Mouse (Mus musculus) heart, embryonic 16.5 days (tissue): ENCODE results near the gene Rabgef1. TPM values are rescaled to one million over a fixed set of nuclear protein-coding genes. Genes with fewer than 3 reads are reported as not detected.

Experiments
- ATAC-seq: fragments of 200-750 bp; cut with Nextera tagmentation; replicated peaks from 2 replicates; pipeline ENCODE4 v1.8.0; 2017; ENCODE audit warnings: moderate number of reproducible peaks; ENCODE audit not compliant: insufficient read depth, low FRiP score; ENCODE audit errors: extremely low read depth
- H3K27ac ChIP-seq: fragments of 300-500 bp; sonication (generic); 2 replicates; pipeline ENCODE4 v1.5.1; 2014; ENCODE audit warnings: mild to moderate bottlenecking, low read length, control low read depth, moderate library complexity
- H3K27me3 ChIP-seq: fragments of 300-500 bp; sonication (generic); 2 replicates; pipeline ENCODE4 v1.6.1; 2014; ENCODE audit warnings: low read length, mixed read lengths; ENCODE audit not compliant: control insufficient read depth, insufficient read depth
- H3K36me3 ChIP-seq: fragments of 300-500 bp; sonication (generic); 2 replicates; pipeline ENCODE4 v1.6.1; 2014; ENCODE audit not compliant: control insufficient read depth, insufficient read depth
- H3K4me1 ChIP-seq: fragments of 300-500 bp; sonication (generic); 2 replicates; pipeline ENCODE4 v1.6.1; 2014; ENCODE audit warnings: low read length, mixed read lengths; ENCODE audit not compliant: control insufficient read depth, insufficient read depth
- H3K4me2 ChIP-seq: fragments of 300-500 bp; sonication (generic); 2 replicates; pipeline ENCODE4 v1.6.1; 2014; ENCODE audit warnings: low read depth, mild to moderate bottlenecking, control low read depth, low read length
- H3K4me3 ChIP-seq: fragments of 300-500 bp; sonication (generic); 2 replicates; pipeline ENCODE4 v1.5.1; 2014; ENCODE audit warnings: mild to moderate bottlenecking, control low read depth, low read length
- H3K9ac ChIP-seq: fragments of 300-500 bp; sonication (generic); 2 replicates; pipeline ENCODE4 v1.6.1; 2014; ENCODE audit warnings: low read length, control low read depth
- H3K9me3 ChIP-seq: fragments of 300-500 bp; sonication (generic); replicated peaks from 2 replicates; pipeline ENCODE4 v1.6.1; 2016; ENCODE audit warnings: low read length; ENCODE audit not compliant: control insufficient read depth
- WGBS: fragments of 180-500 bp; shearing (Covaris S2); extraction: QIAGEN DNeasy Blood & Tissue Kit; methylation state at CpG from one replicate; pipeline ENCODE4 v1.1.7; 2014; 5-methylcytosine and 5-hydroxymethylcytosine counted together
- polyA plus RNA-seq: library from polyadenylated mRNA; unstranded; fragments of >200 nt; fragmentation: Nextera tagmentation; extraction: Ambion mirVana; gene quantifications from 2 replicates; pipeline ENCODE4 v1.2.1, GENCODE M21; 2015

Rabgef1 gene
- polyA plus RNA-seq, 1 experiment from 2014 or later, result 22.0 TPM

DNA sequence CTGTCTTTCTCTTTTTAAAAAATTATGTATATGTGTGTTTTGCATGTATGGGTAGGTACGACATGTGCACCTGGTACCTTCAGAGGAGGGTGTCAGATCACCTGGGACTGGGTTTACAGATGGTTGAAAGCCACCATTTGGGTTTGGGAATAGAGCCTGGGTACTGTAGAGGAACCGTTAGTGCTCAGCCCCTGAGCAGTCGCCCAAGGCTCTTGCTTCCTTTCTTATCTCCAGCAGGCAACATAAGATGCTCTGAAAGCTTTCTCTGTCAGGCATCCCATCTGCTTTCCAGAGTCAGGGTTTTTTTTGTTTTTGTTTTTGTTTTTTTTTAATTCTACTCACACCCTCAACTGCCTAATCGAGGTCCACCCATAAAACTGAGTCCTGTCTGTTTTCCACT, 6.4 kb upstream of the Rabgef1 start:
- Histone ChIP-seq H3K27ac (no peak overlapping the region), H3K9me3 (no peaks in the 10 kb centered on the region), H3K4me2 (no peak overlapping the region), H3K36me3 (no peaks in the 10 kb centered on the region), H3K4me1 (peaks cover 7% of the 10 kb centered on the region), H3K9ac (no peak overlapping the region), H3K27me3 (no peaks in the 10 kb centered on the region), H3K4me3 (no peak overlapping the region)
- 54% methylated on average over 4 of the region's 4 CpGs for WGBS
- no peak for ATAC-seq

DNA sequence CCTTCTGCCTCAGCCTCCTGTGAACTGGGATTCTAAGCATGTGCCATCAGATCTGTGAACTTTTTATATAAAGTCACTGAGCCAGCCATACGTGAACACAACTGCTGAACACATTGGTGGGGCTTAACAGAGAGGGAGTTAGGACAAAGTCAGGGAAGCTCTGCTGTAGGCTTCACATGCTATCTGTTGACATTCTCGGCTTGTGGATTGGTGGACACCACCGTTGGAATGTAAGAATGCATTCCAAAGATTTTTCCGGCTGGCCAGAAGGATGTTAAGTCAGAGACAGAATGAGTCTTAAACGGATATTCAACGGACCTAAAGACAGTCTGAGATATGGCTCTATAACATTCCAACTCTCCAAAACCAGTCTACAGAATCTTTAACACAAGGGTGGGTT, 2.5 kb upstream of the Rabgef1 start:
- H3K9ac ChIP-seq, result no peak overlapping the region

DNA sequence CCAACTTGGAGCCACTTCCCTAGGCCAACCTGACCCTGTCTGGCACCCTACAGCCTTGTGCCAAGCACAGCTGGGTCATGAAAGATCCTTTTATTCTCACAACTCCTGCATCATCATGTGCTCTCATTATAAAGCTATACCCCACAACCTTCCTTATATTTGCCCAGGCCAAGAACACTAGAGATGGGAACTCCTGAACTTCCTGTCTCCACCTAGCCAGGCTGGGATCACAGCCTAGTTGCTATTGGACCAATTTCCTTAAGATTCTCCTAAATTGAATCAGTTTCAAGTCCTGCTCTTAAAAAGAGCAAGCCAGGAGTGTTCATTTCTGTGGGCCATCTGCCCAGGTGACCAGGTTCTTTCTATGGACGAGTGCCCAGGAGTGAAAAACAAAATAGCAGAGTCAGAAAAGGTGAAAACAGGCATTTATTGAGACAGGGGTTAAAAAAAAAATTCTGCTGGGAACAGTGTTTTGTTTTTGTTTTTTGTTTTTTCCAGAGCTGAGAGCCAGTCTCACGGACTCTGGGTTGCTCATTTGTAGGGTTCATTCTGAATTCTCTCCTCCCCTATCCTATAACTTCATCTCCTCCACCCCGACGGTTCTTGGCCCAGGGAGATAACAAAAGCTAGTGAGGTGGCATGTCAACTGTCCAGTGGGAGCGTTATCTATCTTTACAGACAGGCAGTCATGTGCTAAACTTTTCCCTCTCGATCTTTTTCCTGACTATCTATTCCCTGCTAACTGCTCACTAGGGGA, 754 bp upstream of the Rabgef1 start:
- 7% methylated on average over 6 of the region's 6 CpGs for WGBS
- ATAC-seq, result no peak
- Histone ChIP-seq H3K36me3 (no peaks in the 10 kb centered on the region), H3K27me3 (no peaks in the 10 kb centered on the region), H3K9me3 (no peaks in the 10 kb centered on the region), H3K4me3 (peak overlapping the region; percentile 95), H3K9ac (peak overlapping the region; percentile 94), H3K27ac (peak overlapping the region; percentile 86), H3K4me2 (peak overlapping the region; percentile 75), H3K4me1 (peaks cover 31% of the 10 kb centered on the region)

More for the DNA sequence above, 2.5 kb upstream of the Rabgef1 start:
- H3K4me1 ChIP-seq, result peaks cover 28% of the 10 kb centered on the region
- H3K27ac ChIP-seq, result peak overlapping the region; percentile 43; the same call in 1 of the 2 replicates
- H3K4me2 ChIP-seq, result no peak overlapping the region
- WGBS, result 21% methylated on average over 6 of the region's 6 CpGs
- no peak overlapping the region for H3K4me3 ChIP-seq
- H3K9me3 ChIP-seq, result no peaks in the 10 kb centered on the region
- no peaks in the 10 kb centered on the region for H3K36me3 ChIP-seq
- no peak for ATAC-seq
- H3K27me3 ChIP-seq, result no peaks in the 10 kb centered on the region

DNA sequence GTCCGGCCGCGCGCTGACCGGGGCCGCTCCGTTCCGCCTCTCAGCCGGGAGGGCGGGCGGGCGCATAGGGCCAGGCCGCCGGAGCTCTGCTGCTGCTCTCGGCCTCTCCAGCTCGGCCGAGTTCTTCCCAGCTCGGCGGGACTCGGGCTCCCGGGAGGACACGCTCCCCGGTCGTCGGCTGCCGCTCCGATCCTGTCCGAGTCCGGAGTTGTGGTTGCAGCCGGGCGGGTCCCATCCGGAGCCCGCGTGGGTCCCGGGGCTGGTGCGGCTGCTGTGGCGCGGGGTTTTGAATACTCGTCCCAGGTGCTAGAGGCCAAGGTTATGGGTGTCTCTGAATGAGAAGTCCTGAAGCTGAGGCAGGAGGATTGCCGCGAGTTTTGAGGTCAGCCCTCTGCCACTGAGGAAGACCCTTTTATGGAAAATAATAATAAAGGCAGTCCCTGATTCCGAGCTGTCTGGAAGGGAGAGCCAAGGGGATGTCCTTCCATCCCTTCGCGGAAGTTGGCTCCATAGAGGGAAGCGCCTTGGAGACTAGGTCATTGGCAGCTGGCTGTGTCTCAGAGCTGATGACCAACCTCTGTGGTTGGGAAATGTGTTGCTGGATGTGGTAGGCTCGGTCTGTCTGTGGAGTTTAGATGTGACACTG, 481 bp downstream of the Rabgef1 start:
- H3K9me3 ChIP-seq, result no peaks in the 10 kb centered on the region
- H3K36me3 ChIP-seq, result no peaks in the 10 kb centered on the region
- peak overlapping the region; percentile 83 for H3K4me2 ChIP-seq
- WGBS, result under 1% methylated on average over 32 of the region's 46 CpGs
- peak; percentile 74 for ATAC-seq
- peak overlapping the region; percentile 94 for H3K9ac ChIP-seq
- no peaks in the 10 kb centered on the region for H3K27me3 ChIP-seq
- H3K4me3 ChIP-seq, result peak overlapping the region; percentile 95
- H3K4me1 ChIP-seq, result peaks cover 31% of the 10 kb centered on the region
- H3K27ac ChIP-seq, result peak overlapping the region; percentile 86

DNA sequence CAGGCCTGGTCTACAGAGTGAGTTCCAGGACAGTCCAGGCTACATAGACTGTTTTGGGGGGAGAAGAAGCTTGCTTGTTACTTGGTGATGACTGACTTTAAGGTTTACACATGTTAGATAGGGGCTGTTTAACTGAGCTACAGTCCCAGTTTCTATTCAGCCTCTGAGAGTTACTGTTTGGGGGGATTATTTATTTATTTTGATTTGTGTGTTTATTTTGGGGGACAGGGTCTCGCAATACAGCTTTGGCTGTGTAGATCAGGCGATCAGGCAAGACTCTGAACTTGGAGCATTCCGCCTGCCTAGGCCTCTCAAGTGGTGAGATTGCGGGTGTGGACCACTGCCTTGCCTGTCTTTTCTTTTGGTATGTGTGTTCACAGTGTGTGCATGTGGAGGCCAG, 1.4 kb downstream of the Rabgef1 start:
- Histone ChIP-seq H3K4me3 (no peak overlapping the region; the same call in 1 of the 2 replicates), H3K27me3 (no peaks in the 10 kb centered on the region), H3K36me3 (no peaks in the 10 kb centered on the region), H3K9ac (no peak overlapping the region), H3K27ac (no peak overlapping the region), H3K9me3 (no peaks in the 10 kb centered on the region), H3K4me2 (peak overlapping the region; percentile 83), H3K4me1 (peaks cover 31% of the 10 kb centered on the region)
- WGBS, result 78% methylated on average over 4 of the region's 4 CpGs
- no peak for ATAC-seq

DNA sequence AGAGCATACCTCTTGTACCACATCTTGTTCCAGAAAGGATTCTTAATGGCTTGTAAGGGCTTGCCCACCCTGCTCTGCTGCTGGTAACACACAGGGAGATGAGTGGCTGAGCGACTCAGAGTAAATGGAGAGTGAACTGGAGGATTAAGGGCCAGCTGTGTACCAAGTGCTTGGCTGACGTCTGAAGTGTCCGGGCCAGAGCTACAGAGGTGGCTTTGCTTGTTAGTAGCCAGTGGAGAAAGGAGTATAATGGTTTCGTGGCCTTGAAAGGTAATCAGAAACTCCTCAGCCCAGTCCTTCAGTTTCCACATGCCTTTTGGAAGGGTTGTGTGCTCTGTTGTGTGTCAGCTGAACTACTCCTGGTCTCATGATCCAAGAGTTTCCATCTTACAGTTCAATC, 6.3 kb downstream of the Rabgef1 start:
- Histone ChIP-seq H3K27me3 (no peaks in the 10 kb centered on the region), H3K9me3 (no peaks in the 10 kb centered on the region), H3K4me2 (no peak overlapping the region), H3K9ac (no peak overlapping the region; the same call in 1 of the 2 replicates), H3K27ac (no peak overlapping the region), H3K4me3 (no peak overlapping the region), H3K4me1 (peaks cover 21% of the 10 kb centered on the region), H3K36me3 (no peaks in the 10 kb centered on the region)
- ATAC-seq, result no peak
- 49% methylated on average over 4 of the region's 4 CpGs for WGBS

DNA sequence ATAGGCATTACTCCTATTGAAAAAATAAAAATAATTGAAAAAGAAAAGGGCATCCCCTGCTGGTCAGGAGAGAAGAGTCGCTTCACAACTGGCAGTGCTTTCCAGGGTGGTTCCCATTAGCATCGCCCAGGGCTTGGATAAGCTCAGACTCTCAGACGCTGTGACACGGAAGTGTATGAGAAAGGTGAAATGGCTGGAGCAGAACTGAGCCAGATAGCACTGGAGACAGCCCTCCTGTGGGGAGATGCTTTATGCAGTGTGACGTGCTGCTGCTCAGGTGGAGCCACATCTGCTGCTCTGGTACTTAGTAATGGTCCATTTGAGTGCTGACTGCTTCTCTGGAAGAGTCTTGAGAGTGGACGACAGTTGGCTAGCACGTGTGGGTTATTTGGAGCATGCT, 8.8 kb downstream of the Rabgef1 start:
- H3K9me3 ChIP-seq, result no peaks in the 10 kb centered on the region
- H3K36me3 ChIP-seq, result no peaks in the 10 kb centered on the region
- H3K27me3 ChIP-seq, result no peaks in the 10 kb centered on the region
- peaks cover 15% of the 10 kb centered on the region; the same call in 1 of the 2 replicates for H3K4me1 ChIP-seq
- no peak overlapping the region for H3K27ac ChIP-seq
- 54% methylated on average over 7 of the region's 7 CpGs for WGBS
- no peak overlapping the region for H3K4me2 ChIP-seq
- ATAC-seq, result no peak
- H3K9ac ChIP-seq, result no peak overlapping the region
- no peak overlapping the region for H3K4me3 ChIP-seq

DNA sequence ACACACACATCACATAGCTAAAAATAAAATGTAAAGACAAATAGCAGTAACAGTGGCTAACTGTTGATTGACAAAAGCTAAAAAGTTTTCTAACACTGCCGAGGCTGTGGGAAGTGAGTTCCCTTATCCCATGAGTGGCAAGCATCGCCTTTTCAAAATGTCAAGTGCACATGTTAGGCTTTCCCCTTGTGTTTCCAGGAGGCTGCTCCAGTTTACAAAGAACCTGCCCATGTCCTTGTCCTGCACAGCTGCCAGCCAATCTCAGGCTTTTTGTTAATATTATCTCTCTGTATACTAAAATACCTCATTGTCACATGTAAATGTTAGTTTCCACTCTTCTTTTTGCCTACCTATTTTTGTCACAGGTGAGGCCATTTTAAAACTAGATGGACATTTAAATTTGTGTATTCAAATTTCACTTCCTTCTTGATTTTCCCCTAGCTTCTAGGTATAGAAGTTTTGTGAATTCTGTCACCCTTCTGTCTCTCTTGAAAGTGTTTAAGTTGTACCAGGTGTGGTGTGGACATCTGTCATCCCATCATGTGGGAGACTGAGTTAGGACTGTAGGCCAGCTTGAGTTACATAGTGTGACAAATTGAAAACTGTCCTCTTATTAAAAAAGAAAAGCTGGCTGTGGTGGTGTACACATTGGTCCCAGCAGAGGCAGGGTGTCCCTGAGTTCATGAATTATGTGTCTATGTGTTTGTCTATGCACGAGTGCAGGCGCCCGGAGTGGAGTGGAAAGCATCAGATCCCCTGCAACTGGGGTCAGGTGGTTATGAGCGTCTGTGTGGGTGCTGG, 10.3 kb downstream of the Rabgef1 start:
- Histone ChIP-seq H3K4me3 (no peak overlapping the region), H3K9me3 (no peaks in the 10 kb centered on the region), H3K27me3 (no peaks in the 10 kb centered on the region), H3K4me1 (peaks cover 15% of the 10 kb centered on the region; the same call in 1 of the 2 replicates), H3K9ac (no peak overlapping the region), H3K27ac (no peak overlapping the region), H3K36me3 (no peaks in the 10 kb centered on the region), H3K4me2 (no peak overlapping the region)
- 71% methylated on average over 6 of the region's 6 CpGs for WGBS
- ATAC-seq, result no peak

DNA sequence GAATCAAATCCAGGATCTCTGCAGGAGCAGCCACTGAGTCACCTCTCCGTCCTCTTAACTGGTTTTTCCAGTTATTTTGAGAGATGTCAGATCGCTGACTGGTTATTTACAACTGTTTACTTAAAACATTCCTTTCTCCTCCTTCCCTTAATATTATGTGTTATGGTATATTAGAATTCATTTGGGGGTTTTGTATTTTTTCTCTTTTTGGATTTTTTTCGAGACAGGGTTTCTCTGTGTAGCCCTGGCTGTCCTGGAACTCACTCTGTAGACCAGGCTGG, 10.9 kb downstream of the Rabgef1 start:
- 84% methylated on average over 3 of the region's 3 CpGs for WGBS
- Histone ChIP-seq H3K36me3 (peaks cover under 1% of the 10 kb centered on the region; the same call in 1 of the 2 replicates), H3K27me3 (no peaks in the 10 kb centered on the region), H3K9ac (no peak overlapping the region), H3K4me1 (peaks cover 15% of the 10 kb centered on the region; the same call in 1 of the 2 replicates), H3K4me2 (no peak overlapping the region), H3K9me3 (no peaks in the 10 kb centered on the region), H3K4me3 (no peak overlapping the region), H3K27ac (no peak overlapping the region)
- ATAC-seq, result no peak
